Mouse (Mus musculus) erythroblast, embryonic 14.5 days (primary cell): ENCODE measurements at regions not wholly inside any gene's neighbourhood (a gene's known extent, or its start where the extent isn't known, plus 50 kb on each side); places are given as distances from the start of the nearest gene placed in this dataset.

Experiments
- H3K27me3 ChIP-seq: 2 replicates; pipeline ENCODE4 v1.6.1; 2012; ENCODE audit warnings: inconsistent platforms; ENCODE audit not compliant: control insufficient read depth
- H3K36me3 ChIP-seq: 2 replicates; pipeline ENCODE4 v1.6.1; 2012; ENCODE audit warnings: mild to moderate bottlenecking, inconsistent platforms; ENCODE audit not compliant: control insufficient read depth
- H3K4me1 ChIP-seq: 2 replicates; pipeline ENCODE4 v1.6.1; 2012; ENCODE audit warnings: inconsistent platforms; ENCODE audit not compliant: control insufficient read depth
- H3K4me3 ChIP-seq: replicated peaks from 2 replicates; pipeline ENCODE3; 2012; ENCODE audit warnings: moderate library complexity, mild to moderate bottlenecking, inconsistent platforms
- H3K9me3 ChIP-seq: 2 replicates; pipeline ENCODE4 v1.6.1; 2012; ENCODE audit warnings: low read length, inconsistent platforms, mixed read lengths; ENCODE audit not compliant: control insufficient read depth
- GATA1 ChIP-seq: IDR thresholded peaks from 2 replicates; pipeline ENCODE4 v1.6.1; 2012; ENCODE audit warnings: low read length, inconsistent platforms, mixed read lengths
- TAL1 ChIP-seq: IDR thresholded peaks from 3 replicates; pipeline ENCODE4 v1.6.1; 2012; ENCODE audit warnings: low read length, inconsistent platforms, mixed read lengths

GRCm38 (mm10) chr14:76281867-76282266, 132.9 kb upstream of the Tsc22d1 start:
- TF ChIP-seq TAL1 (no peak), GATA1 (no peak)
- Histone ChIP-seq H3K36me3 (no peaks in the 10 kb centered on the region), H3K4me1 (no peaks in the 10 kb centered on the region), H3K4me3 (no peak overlapping the region), H3K27me3 (no peaks in the 10 kb centered on the region), H3K9me3 (no peaks in the 10 kb centered on the region; the same call in 1 of the 2 replicates)

- Histone ChIP-seq H3K4me3 (no peak overlapping the region), H3K4me1 (no peaks in the 10 kb centered on the region), H3K27me3 (no peaks in the 10 kb centered on the region), H3K9me3 (no peaks in the 10 kb centered on the region), H3K36me3 (no peaks in the 10 kb centered on the region)
- TF ChIP-seq GATA1 (no peak), TAL1 (no peak)
Observed at GRCm38 (mm10) chr14:76287768-76288167, 127.0 kb upstream of the Tsc22d1 start.

- Histone ChIP-seq H3K36me3 (no peaks in the 10 kb centered on the region), H3K9me3 (no peaks in the 10 kb centered on the region), H3K4me1 (no peaks in the 10 kb centered on the region), H3K4me3 (no peak overlapping the region), H3K27me3 (no peaks in the 10 kb centered on the region)
- no peak for TF ChIP-seq GATA1
- no peak for TF ChIP-seq TAL1
Observed at GRCm38 (mm10) chr14:76290401-76291018, 124.3 kb upstream of the Tsc22d1 start.

GRCm38 (mm10) chr14:76292211-76292610, 122.5 kb upstream of the Tsc22d1 start:
- no peaks in the 10 kb centered on the region for H3K36me3 ChIP-seq
- no peaks in the 10 kb centered on the region for H3K27me3 ChIP-seq
- no peaks in the 10 kb centered on the region for H3K9me3 ChIP-seq
- H3K4me1 ChIP-seq: no peaks in the 10 kb centered on the region
- TF ChIP-seq GATA1: no peak
- TF ChIP-seq TAL1: no peak
- no peak overlapping the region for H3K4me3 ChIP-seq

- no peaks in the 10 kb centered on the region for H3K4me1 ChIP-seq
- H3K4me3 ChIP-seq: no peak overlapping the region
- no peaks in the 10 kb centered on the region for H3K9me3 ChIP-seq
- no peaks in the 10 kb centered on the region for H3K36me3 ChIP-seq
- no peaks in the 10 kb centered on the region for H3K27me3 ChIP-seq
- TF ChIP-seq TAL1: no peak
- no peak for TF ChIP-seq GATA1
Observed at GRCm38 (mm10) chr14:76295411-76296169, 119.2 kb upstream of the Tsc22d1 start.

- Histone ChIP-seq H3K4me1 (no peaks in the 10 kb centered on the region), H3K4me3 (no peak overlapping the region), H3K9me3 (no peaks in the 10 kb centered on the region), H3K36me3 (no peaks in the 10 kb centered on the region), H3K27me3 (no peaks in the 10 kb centered on the region)
- TF ChIP-seq TAL1: no peak
- no peak for TF ChIP-seq GATA1
Observed at GRCm38 (mm10) chr14:76297864-76298263, 116.9 kb upstream of the Tsc22d1 start.

- TF ChIP-seq GATA1 (no peak), TAL1 (no peak)
- Histone ChIP-seq H3K9me3 (no peaks in the 10 kb centered on the region), H3K36me3 (no peaks in the 10 kb centered on the region), H3K27me3 (no peaks in the 10 kb centered on the region), H3K4me1 (no peaks in the 10 kb centered on the region), H3K4me3 (no peak overlapping the region)
Observed at GRCm38 (mm10) chr14:76302322-76302991, 112.3 kb upstream of the Tsc22d1 start.

- H3K9me3 ChIP-seq: no peaks in the 10 kb centered on the region
- no peaks in the 10 kb centered on the region for H3K36me3 ChIP-seq
- no peak for TF ChIP-seq TAL1
- TF ChIP-seq GATA1: no peak
- H3K4me3 ChIP-seq: no peak overlapping the region
- H3K4me1 ChIP-seq: no peaks in the 10 kb centered on the region
- no peaks in the 10 kb centered on the region for H3K27me3 ChIP-seq
Observed at GRCm38 (mm10) chr14:76307603-76308002, 107.2 kb upstream of the Tsc22d1 start.

- Histone ChIP-seq H3K9me3 (no peaks in the 10 kb centered on the region), H3K27me3 (no peaks in the 10 kb centered on the region)
- TF ChIP-seq GATA1 (no peak), TAL1 (no peak)
Observed at GRCm38 (mm10) chr14:76308188-76308812, 106.5 kb upstream of the Tsc22d1 start.

More at GRCm38 (mm10) chr14:76308188-76308812, 106.5 kb upstream of the Tsc22d1 start:
- Histone ChIP-seq H3K4me1 (no peaks in the 10 kb centered on the region), H3K4me3 (no peak overlapping the region), H3K36me3 (no peaks in the 10 kb centered on the region)
